Mouse (Mus musculus): Measurements from ENCODE around the gene Xpa. TPM values are rescaled to one million over a fixed set of nuclear protein-coding genes. Genes with fewer than 3 reads are reported as not detected.

Xpa gene
- polyA plus RNA-seq, 1 experiment: 49.3 TPM

- no peak overlapping the region for H3K27ac ChIP-seq (ENCODE audit: control insufficient read depth, insufficient read depth, low read depth, low read length, poor library complexity)
- TF ChIP-seq POLR2A (IDR thresholded peaks at IDR 0.05; ENCODE audit: borderline replicate concordance, control insufficient read depth, low read depth, low read length): no peak
- no peak for TF ChIP-seq CTCF (IDR thresholded peaks at IDR 0.05; ENCODE audit: control insufficient read depth, insufficient read depth, low read length)
- no peak overlapping the region for H3K4me3 ChIP-seq (replicated peaks; ENCODE audit: control insufficient read depth, low read depth, low read length)
- H3K4me1 ChIP-seq (ENCODE audit: control insufficient read depth, insufficient read depth, low read length): no peaks in the 10 kb centered on the region
- 95% methylated on average over 4 of the region's 4 CpGs for WGBS
Observed at GRCm38 (mm10) chr4:46117536-46117935, 78.6 kb downstream of the Xpa start.

GRCm38 (mm10) chr4:46116544-46117175 lies 79.5 kb downstream of the Xpa start:
- WGBS: 90% methylated on average over 10 of the region's 10 CpGs
- H3K4me1 ChIP-seq (ENCODE audit: control insufficient read depth, insufficient read depth, low read length): no peaks in the 10 kb centered on the region
- H3K27ac ChIP-seq (ENCODE audit: control insufficient read depth, insufficient read depth, low read depth, low read length, poor library complexity): no peak overlapping the region
- no peak overlapping the region for H3K4me3 ChIP-seq (replicated peaks; ENCODE audit: control insufficient read depth, low read depth, low read length)
- no peak for TF ChIP-seq POLR2A (IDR thresholded peaks at IDR 0.05; ENCODE audit: borderline replicate concordance, control insufficient read depth, low read depth, low read length)
- TF ChIP-seq CTCF (IDR thresholded peaks at IDR 0.05; ENCODE audit: control insufficient read depth, insufficient read depth, low read length): no peak

- WGBS: 91% methylated on average over 1 of the region's 1 CpGs
- no peak for TF ChIP-seq CTCF (IDR thresholded peaks at IDR 0.05; ENCODE audit: control insufficient read depth, insufficient read depth, low read length)
- TF ChIP-seq POLR2A (IDR thresholded peaks at IDR 0.05; ENCODE audit: borderline replicate concordance, control insufficient read depth, low read depth, low read length): no peak
Observed at GRCm38 (mm10) chr4:46115308-46115707, 80.8 kb downstream of the Xpa start.

GRCm38 (mm10) chr4:46111361-46111760 lies 84.8 kb downstream of the Xpa start:
- no peak overlapping the region for H3K27ac ChIP-seq (ENCODE audit: control insufficient read depth, insufficient read depth, low read depth, low read length, poor library complexity)
- no peak for TF ChIP-seq CTCF (IDR thresholded peaks at IDR 0.05; ENCODE audit: control insufficient read depth, insufficient read depth, low read length)
- no peak for TF ChIP-seq POLR2A (IDR thresholded peaks at IDR 0.05; ENCODE audit: borderline replicate concordance, control insufficient read depth, low read depth, low read length)
- no peak overlapping the region for H3K4me3 ChIP-seq (replicated peaks; ENCODE audit: control insufficient read depth, low read depth, low read length)
- WGBS: 78% methylated on average over 3 of the region's 3 CpGs
- no peaks in the 10 kb centered on the region for H3K4me1 ChIP-seq (ENCODE audit: control insufficient read depth, insufficient read depth, low read length)

More at GRCm38 (mm10) chr4:46115308-46115707, 80.8 kb downstream of the Xpa start:
- H3K4me1 ChIP-seq (ENCODE audit: control insufficient read depth, insufficient read depth, low read length): no peaks in the 10 kb centered on the region
- H3K27ac ChIP-seq (ENCODE audit: control insufficient read depth, insufficient read depth, low read depth, low read length, poor library complexity): no peak overlapping the region
- H3K4me3 ChIP-seq (replicated peaks; ENCODE audit: control insufficient read depth, low read depth, low read length): no peak overlapping the region

- H3K4me1 ChIP-seq (ENCODE audit: control insufficient read depth, insufficient read depth, low read length): no peaks in the 10 kb centered on the region
- 91% methylated on average over 8 of the region's 8 CpGs for WGBS
- TF ChIP-seq POLR2A (IDR thresholded peaks at IDR 0.05; ENCODE audit: borderline replicate concordance, control insufficient read depth, low read depth, low read length): no peak
- no peak for TF ChIP-seq CTCF (IDR thresholded peaks at IDR 0.05; ENCODE audit: control insufficient read depth, insufficient read depth, low read length)
- no peak overlapping the region for H3K4me3 ChIP-seq (replicated peaks; ENCODE audit: control insufficient read depth, low read depth, low read length)
- H3K27ac ChIP-seq (ENCODE audit: control insufficient read depth, insufficient read depth, low read depth, low read length, poor library complexity): no peak overlapping the region
Observed at GRCm38 (mm10) chr4:46110084-46110483, 86.0 kb downstream of the Xpa start.

Other genes with a start within 250 kb of the Xpa start
- gene Tdrd7, start 231.0 kb downstream of the Xpa start, polyA plus RNA-seq (2011; ENCODE audit: insufficient read depth, insufficient read length, low replicate concordance, missing spikeins): 8.6 and 15.2 TPM in 2 replicates
- gene Tmod1, start 157.4 kb downstream of the Xpa start, polyA plus RNA-seq (2011; ENCODE audit: insufficient read depth, insufficient read length, low replicate concordance, missing spikeins): 41.9 and 46.9 TPM in 2 replicates
- gene Ncbp1, start 57.7 kb downstream of the Xpa start, polyA plus RNA-seq (2011; ENCODE audit: insufficient read depth, insufficient read length, low replicate concordance, missing spikeins): 39.9 and 40.9 TPM in 2 replicates
- gene Tstd2, start 57.6 kb downstream of the Xpa start, polyA plus RNA-seq (2011; ENCODE audit: insufficient read depth, insufficient read length, low replicate concordance, missing spikeins): 8.3 and 12.6 TPM in 2 replicates
- gene Foxe1, start 147.3 kb upstream of the Xpa start, polyA plus RNA-seq (2011; ENCODE audit: insufficient read depth, insufficient read length, low replicate concordance, missing spikeins): not detected in 2 replicates
- gene Trmo, start 193.1 kb upstream of the Xpa start, polyA plus RNA-seq (2011; ENCODE audit: insufficient read depth, insufficient read length, low replicate concordance, missing spikeins): 20.7 and 27.0 TPM in 2 replicates
- gene Hemgn, start 217.2 kb upstream of the Xpa start, polyA plus RNA-seq (2011; ENCODE audit: insufficient read depth, insufficient read length, low replicate concordance, missing spikeins): 152 and 243 TPM in 2 replicates

All from bone marrow, adult 2 months (tissue).